Mouse (Mus musculus) embryonic facial prominence, embryonic 14.5 days (tissue): Measurements from ENCODE around the gene Magohb. TPM values are rescaled to one million over a fixed set of nuclear protein-coding genes. Genes with fewer than 3 reads are reported as not detected.

Experiments used
- ATAC-seq: fragments of 200-750 bp; cut with Nextera tagmentation; 2 replicates; pipeline ENCODE4 v1.8.0; 2017; ENCODE audit warnings: low read depth, moderate number of reproducible peaks, moderate TSS enrichment
- DNase-seq: peaks from one replicate; pipeline ENCODE4 v3.0.0-alpha.2; 2015; ENCODE audit warnings: low spot score
- H3K27ac ChIP-seq: fragments of 300-500 bp; sonication (generic); replicated peaks from 2 replicates; pipeline ENCODE4 v1.5.1; 2014; ENCODE audit warnings: low read depth, mild to moderate bottlenecking, low read length, moderate library complexity
- H3K27me3 ChIP-seq: fragments of 300-500 bp; sonication (generic); replicated peaks from 2 replicates; pipeline ENCODE4 v1.6.1; 2014; ENCODE audit warnings: low read length; ENCODE audit not compliant: control insufficient read depth, insufficient read depth
- H3K36me3 ChIP-seq: fragments of 300-500 bp; sonication (generic); 2 replicates; pipeline ENCODE4 v1.6.1; 2014; ENCODE audit warnings: low read length, mixed read lengths; ENCODE audit not compliant: control insufficient read depth, insufficient read depth
- H3K4me1 ChIP-seq: fragments of 300-500 bp; sonication (generic); 2 replicates; pipeline ENCODE4 v1.6.1; 2014; ENCODE audit warnings: antibody characterized with exemption, low read length; ENCODE audit not compliant: control insufficient read depth, insufficient read depth
- H3K4me2 ChIP-seq: fragments of 300-500 bp; sonication (generic); 2 replicates; pipeline ENCODE4 v1.6.1; 2014; ENCODE audit warnings: low read depth, mild to moderate bottlenecking, low read length, moderate library complexity, mixed read lengths
- H3K4me3 ChIP-seq: fragments of 300-500 bp; sonication (generic); 2 replicates; pipeline ENCODE4 v1.5.1; 2014; ENCODE audit warnings: low read depth, mild to moderate bottlenecking, low read length
- H3K9ac ChIP-seq: fragments of 300-500 bp; sonication (generic); 2 replicates; pipeline ENCODE4 v1.6.1; 2014; ENCODE audit warnings: low read depth, mild to moderate bottlenecking, low read length, moderate library complexity, mixed read lengths
- H3K9me3 ChIP-seq: fragments of 300-500 bp; sonication (generic); 2 replicates; pipeline ENCODE4 v1.6.1; 2016; ENCODE audit warnings: low read length; ENCODE audit not compliant: control insufficient read depth
- WGBS: fragments of 180-500 bp; shearing (Covaris S2); extraction: QIAGEN DNeasy Blood & Tissue Kit; methylation state at CpG from one replicate; pipeline ENCODE4 v1.1.7; 2014; 5-methylcytosine and 5-hydroxymethylcytosine counted together
- polyA plus RNA-seq: library from polyadenylated mRNA; unstranded; fragments of >200 nt; fragmentation: Nextera tagmentation; extraction: Ambion mirVana; gene quantifications from 2 replicates; pipeline ENCODE4 v1.2.1, GENCODE M21; 2014

Gene Magohb
- 50.8 and 64.6 TPM in 2 replicates for polyA plus RNA-seq

DNA sequence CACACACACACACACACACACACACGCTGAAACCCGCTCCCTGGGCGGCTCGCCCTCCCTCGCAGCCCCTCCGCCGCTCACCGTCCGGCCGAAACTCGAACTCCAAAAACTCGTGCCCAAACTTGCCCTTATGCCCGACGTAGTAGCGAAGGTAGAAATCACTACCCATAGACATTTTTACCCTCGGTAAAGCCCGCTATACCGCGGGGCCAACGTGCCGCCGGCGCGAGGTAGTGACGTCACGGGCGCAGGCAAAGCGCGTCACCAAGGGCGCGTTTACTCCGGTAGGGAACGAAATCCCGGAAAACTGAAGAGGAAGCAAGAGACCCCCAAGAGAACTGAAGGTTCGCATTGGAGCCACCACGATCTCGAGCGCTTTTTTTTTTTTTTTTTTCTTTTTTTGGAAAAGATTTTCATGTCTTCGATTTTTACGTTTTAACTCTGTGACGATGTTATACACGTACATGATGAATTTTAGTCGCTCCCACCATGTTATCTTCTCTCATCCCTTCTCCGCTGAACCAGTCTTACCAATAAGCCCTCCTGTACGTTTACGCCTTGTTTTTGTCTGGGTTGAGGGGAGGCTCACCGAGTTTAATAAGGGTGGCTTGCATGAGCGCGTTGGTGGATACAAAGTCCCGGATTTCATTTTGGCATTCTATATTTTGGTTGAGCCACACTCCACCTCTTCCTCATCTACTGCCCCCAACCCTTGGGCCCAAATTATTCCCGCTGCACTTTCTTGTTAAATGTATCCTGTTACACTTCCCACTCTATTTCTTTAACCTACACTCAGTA lies at the start of gene Magohb:
TSS of gene Magohb (minus strand) at position 254 of the 798 bp plus-strand sequence.
- Histone ChIP-seq H3K4me2 (peak within 1 kb of the TSS; percentile 72), H3K4me3 (peak within 1 kb of the TSS; percentile 71), H3K4me1 (peaks cover 4% of the 10 kb centered on the region; the same call in 1 of the 2 replicates), H3K27ac (peak within 1 kb of the TSS; percentile 76), H3K9me3 (no peaks in the 10 kb centered on the region), H3K27me3 (no peaks in the 10 kb centered on the region), H3K9ac (peak within 1 kb of the TSS; percentile 85), H3K36me3 (peaks cover 2% of the 10 kb centered on the region)
- WGBS = 4% methylated on average over 45 of the region's 51 CpGs
- ATAC-seq (peak; percentile 90), DNase-seq (peak; percentile 88)

DNA sequence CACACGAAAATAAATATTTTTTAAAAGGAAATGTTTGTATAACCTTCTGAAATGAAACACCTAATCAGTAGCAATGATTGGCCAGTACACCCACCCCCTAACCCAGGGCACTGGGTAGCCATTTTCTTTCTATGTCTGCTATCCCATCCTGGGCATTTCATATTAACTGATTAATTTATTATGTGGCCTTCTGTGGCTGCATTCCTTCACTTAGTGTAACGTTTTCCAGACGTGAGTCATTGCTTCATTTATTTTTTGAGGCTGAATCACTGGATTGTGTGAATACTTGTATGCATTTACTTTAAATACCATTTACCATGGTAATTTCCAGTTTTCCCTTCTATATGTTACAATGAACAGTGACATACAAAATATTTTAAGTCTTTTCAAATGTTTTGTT lies 47.0 kb upstream of the Magohb start:
- no peak for ATAC-seq
- Histone ChIP-seq H3K4me1 (no peaks in the 10 kb centered on the region), H3K9ac (no peak overlapping the region), H3K27ac (no peak overlapping the region), H3K4me3 (no peak overlapping the region), H3K9me3 (no peaks in the 10 kb centered on the region), H3K27me3 (no peaks in the 10 kb centered on the region), H3K36me3 (no peaks in the 10 kb centered on the region), H3K4me2 (no peak overlapping the region)
- DNase-seq = no peak
- WGBS = 52% methylated on average over 3 of the region's 3 CpGs

DNA sequence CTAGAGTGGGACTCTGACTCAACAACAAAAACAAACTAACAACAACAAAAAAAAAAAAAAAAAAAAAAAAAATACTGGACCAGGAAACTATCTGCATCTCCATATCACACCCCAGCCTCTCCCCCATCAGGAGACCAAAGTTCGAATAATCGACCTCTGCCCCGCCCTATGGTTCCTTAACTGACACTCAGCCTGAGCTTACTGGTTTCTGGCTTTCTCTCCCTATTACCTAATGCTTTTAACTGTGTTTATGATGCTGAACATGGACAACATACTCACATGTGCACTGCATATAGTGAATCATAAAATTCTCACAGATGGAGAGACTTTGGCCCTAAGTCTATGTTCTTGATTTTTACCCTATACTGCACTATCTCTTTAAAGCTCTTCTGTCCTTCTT lies 46.3 kb upstream of the Magohb start:
- H3K27ac ChIP-seq = no peak overlapping the region
- ATAC-seq = no peak
- no peak overlapping the region for H3K9ac ChIP-seq
- WGBS = 81% methylated on average over 3 of the region's 3 CpGs
- H3K9me3 ChIP-seq = no peaks in the 10 kb centered on the region
- no peak overlapping the region for H3K4me2 ChIP-seq
- no peaks in the 10 kb centered on the region for H3K27me3 ChIP-seq
- H3K36me3 ChIP-seq = no peaks in the 10 kb centered on the region
- DNase-seq = no peak
- no peaks in the 10 kb centered on the region for H3K4me1 ChIP-seq
- H3K4me3 ChIP-seq = no peak overlapping the region

DNA sequence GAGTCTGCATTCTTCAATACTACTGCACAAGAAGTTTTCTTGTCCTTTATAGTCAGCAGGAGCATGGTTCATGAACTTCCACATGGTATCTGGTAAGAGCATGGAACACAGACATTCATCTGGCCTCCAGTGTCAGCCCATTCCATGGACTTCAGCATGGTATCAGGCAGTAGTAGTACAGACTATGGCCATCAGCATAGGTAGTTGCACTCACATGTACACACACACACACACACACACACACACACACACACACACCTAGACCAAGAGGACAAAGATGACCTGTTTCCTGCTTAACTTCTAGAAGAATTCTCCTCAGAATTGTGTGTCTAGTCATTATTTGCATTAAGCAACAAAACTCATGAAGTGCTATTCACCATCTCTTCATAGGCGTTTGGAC lies 45.7 kb upstream of the Magohb start:
- Histone ChIP-seq H3K4me2 (no peak overlapping the region), H3K27me3 (no peaks in the 10 kb centered on the region), H3K9ac (no peak overlapping the region), H3K4me1 (no peaks in the 10 kb centered on the region), H3K27ac (no peak overlapping the region), H3K9me3 (no peaks in the 10 kb centered on the region), H3K4me3 (no peak overlapping the region), H3K36me3 (no peaks in the 10 kb centered on the region)
- 53% methylated on average over 1 of the region's 1 CpGs for WGBS
- ATAC-seq = no peak
- no peak for DNase-seq

DNA sequence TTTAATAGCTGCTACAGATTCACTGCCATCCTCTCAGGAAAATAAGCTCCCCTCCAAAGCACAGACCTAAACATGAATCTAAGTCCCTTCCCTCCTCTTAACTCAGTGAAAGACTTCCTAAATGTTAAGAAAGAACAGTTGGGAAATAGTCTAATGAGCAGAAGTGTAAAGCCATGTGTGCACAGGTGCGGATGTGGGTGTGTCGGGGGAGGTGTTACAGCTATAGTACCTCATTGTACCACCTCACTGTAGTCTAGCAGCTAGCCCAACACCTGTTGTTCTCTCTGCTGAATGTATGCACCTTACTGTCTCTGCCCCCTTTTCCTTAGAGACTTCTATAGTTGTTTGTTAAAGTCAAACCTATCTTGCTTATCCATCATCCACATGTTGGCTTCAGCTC lies 34.0 kb upstream of the Magohb start:
- Histone ChIP-seq H3K4me1 (no peaks in the 10 kb centered on the region), H3K4me2 (no peak overlapping the region), H3K36me3 (no peaks in the 10 kb centered on the region), H3K4me3 (no peak overlapping the region), H3K9ac (no peak overlapping the region), H3K9me3 (no peaks in the 10 kb centered on the region), H3K27me3 (no peaks in the 10 kb centered on the region), H3K27ac (no peak overlapping the region)
- 85% methylated on average over 2 of the region's 2 CpGs for WGBS
- ATAC-seq (no peak), DNase-seq (no peak)

DNA sequence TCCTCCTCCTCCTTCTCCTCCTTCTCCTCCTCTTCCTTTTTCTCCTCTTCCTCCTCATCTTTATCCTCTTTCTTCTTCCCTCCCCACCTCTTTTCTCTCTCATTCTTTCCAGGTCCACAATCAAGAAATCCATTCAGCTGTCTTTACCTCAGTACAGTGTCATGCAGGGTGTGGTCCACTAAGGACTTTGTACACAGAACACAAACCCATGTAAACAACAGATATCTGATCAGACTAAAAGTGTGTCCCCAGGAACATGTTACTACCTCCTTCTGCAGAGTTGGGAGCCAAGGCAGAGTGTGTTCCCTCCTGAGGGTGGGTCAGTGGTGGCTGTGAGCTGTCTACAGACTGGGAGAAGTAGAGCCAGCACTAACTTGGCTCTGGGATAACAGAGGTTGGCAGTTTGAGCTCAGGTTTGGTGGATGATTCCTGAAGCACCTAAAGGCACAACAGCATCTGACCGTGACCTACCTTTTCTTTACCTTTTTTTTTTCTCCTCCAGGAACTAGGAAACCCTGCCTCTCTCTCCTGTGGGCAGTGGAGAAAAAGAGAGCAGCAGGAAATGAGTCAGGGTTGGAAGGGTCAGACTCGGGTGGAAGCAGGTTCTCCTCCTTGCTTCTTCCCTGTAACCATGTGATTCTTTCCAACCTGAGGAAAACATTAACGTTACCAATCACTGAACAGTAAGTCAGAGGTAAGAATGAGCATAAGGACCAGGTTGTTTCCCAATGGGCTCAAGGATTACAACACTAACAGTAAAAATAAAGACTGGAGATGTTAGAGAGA lies 29.0 kb upstream of the Magohb start:
- no peak overlapping the region for H3K9ac ChIP-seq
- H3K27ac ChIP-seq = no peak overlapping the region
- H3K36me3 ChIP-seq = no peaks in the 10 kb centered on the region
- H3K27me3 ChIP-seq = no peaks in the 10 kb centered on the region
- H3K4me1 ChIP-seq = no peaks in the 10 kb centered on the region
- no peak for DNase-seq
- H3K4me2 ChIP-seq = no peak overlapping the region
- H3K9me3 ChIP-seq = no peaks in the 10 kb centered on the region
- ATAC-seq = no peak
- 72% methylated on average over 3 of the region's 3 CpGs for WGBS
- H3K4me3 ChIP-seq = no peak overlapping the region

DNA sequence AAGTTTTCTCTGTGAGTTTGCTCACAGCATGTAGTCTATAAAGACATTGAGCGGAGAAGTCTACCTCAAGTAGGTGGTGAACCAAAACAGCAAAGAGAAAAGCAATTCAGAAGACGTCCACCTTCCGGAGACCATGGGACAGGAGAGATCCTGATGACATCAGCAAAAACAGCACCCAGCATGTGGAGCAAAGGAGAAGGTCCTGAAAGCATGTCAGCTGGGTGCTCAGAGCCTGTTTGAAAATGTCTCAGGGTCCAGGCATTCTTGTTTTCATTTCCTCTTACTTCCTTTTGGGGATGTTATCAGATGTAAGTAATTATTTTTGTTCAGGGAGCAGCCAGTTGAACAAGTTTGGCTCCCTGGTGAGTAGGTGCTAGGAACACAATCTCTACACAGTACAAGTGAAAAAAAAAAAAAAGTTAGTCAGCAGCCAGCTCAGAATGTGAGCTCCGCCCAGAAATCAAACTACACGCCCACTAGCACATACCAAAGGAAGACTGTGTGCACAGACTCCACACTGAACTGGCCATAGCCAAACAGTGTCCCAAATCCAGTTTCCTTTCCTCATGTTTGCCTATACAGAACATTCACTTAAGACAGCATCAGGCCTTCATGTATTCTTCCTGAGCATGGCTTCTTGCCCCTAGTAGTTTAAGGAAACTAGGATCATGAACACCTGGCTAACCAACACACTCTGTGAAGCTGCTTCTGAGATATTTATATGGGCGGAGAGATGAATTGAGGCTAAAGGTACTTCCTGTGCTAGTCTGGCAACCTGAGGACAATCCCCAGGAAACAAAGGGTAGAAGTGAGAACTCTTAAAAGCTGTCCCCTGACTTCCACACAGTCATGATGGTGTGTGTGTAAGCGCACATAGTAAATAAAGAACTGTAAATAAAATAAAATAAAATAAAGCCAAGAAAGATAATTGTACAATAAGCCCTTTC lies 23.4 kb upstream of the Magohb start:
- Histone ChIP-seq H3K4me1 (no peaks in the 10 kb centered on the region), H3K36me3 (no peaks in the 10 kb centered on the region), H3K4me2 (no peak overlapping the region), H3K4me3 (no peak overlapping the region), H3K27ac (no peak overlapping the region), H3K27me3 (no peaks in the 10 kb centered on the region), H3K9ac (no peak overlapping the region), H3K9me3 (no peaks in the 10 kb centered on the region)
- 81% methylated on average over 7 of the region's 7 CpGs for WGBS
- ATAC-seq (peak; percentile 50; the same call in 1 of the 2 replicates), DNase-seq (peak; percentile 30)

DNA sequence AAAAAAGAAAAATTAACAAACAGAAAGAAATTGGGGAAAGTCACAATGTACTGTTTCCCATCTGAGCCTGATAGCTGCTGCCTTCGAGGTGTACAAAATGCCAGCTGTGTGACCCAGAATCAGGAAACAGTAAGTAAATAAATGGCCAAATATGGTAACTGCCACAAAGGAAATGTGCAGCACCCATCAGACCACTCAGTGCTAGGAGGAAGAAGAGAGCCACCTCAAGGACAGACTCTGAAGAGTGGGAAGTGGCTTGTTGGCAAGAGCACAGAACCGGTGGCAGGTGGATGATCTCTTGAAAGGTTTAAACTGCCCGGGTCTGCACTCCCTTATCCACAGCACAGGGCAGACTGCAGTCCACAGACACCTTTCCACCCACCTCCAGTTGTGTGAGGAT lies 15.0 kb upstream of the Magohb start:
- H3K4me1 ChIP-seq = no peaks in the 10 kb centered on the region
- DNase-seq (no peak), ATAC-seq (no peak)
- no peak overlapping the region for H3K27ac ChIP-seq
- no peaks in the 10 kb centered on the region for H3K27me3 ChIP-seq
- H3K9me3 ChIP-seq = no peaks in the 10 kb centered on the region
- H3K4me3 ChIP-seq = no peak overlapping the region
- H3K9ac ChIP-seq = no peak overlapping the region
- H3K4me2 ChIP-seq = no peak overlapping the region
- no peaks in the 10 kb centered on the region for H3K36me3 ChIP-seq
- WGBS = 71% methylated on average over 3 of the region's 3 CpGs
